Mouse (Mus musculus) bone marrow, adult 2 months (tissue): ENCODE data around the gene Tcte3. TPM values are rescaled to one million over a fixed set of nuclear protein-coding genes. Genes with fewer than 3 reads are reported as not detected.
"Not testable (repeated sequence)": the region's sequence is repeated elsewhere in the genome, so short reads cannot be mapped to it uniquely, and the experiment has no call there.

Experiments used
- H3K27ac ChIP-seq: fragments of 200-500 bp; 2 replicates; pipeline ENCODE4 v1.5.1; 2012; ENCODE audit warnings: low read depth, mild to moderate bottlenecking, control low read depth, inconsistent platforms, low read length; ENCODE audit not compliant: control insufficient read depth, poor library complexity, insufficient read depth
- H3K4me1 ChIP-seq: fragments of 200-500 bp; 2 replicates; pipeline ENCODE4 v1.6.1; 2011; ENCODE audit warnings: low read length; ENCODE audit not compliant: control insufficient read depth, insufficient read depth
- H3K4me3 ChIP-seq: fragments of 200-500 bp; replicated peaks from 2 replicates; pipeline ENCODE3; 2011; ENCODE audit warnings: mild to moderate bottlenecking, low read depth, low read length, control low read depth; ENCODE audit not compliant: control insufficient read depth
- WGBS: fragments of 180-500 bp; shearing (Covaris S2); methylation state at CpG from one replicate; pipeline ENCODE4 v1.1.7; 2018; 5-methylcytosine and 5-hydroxymethylcytosine counted together
- polyA plus RNA-seq: library from polyadenylated mRNA; stranded (reverse); fragments of >200 nt; gene quantifications from 2 replicates; pipeline ENCODE4 v1.2.4, GENCODE M21; 2011; ENCODE audit warnings: low replicate concordance; ENCODE audit not compliant: missing spikeins, insufficient read depth, insufficient read length

Gene Tcte3
- polyA plus RNA-seq, 1 experiment, result not detected

DNA sequence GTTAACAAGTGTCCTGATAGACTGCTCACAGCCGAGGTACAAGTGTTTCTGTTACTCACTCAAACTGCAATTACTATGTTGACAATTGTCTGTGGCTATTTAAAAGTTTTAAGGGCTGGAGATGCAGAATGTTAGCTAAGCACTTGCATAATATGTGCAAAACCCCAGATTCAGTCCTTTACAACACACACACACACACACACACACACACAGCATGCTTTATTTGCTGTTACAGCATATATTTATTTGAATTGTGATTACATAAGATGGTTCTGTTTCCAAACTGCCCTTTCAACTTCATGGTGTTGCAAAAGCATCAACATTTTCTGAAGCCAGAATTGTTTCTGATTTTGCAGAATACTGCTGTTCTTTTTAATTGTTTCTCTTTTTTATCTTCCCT, 9.1 kb upstream of the Tcte3 start:
- not testable (repeated sequence) for H3K27ac ChIP-seq, H3K4me1 ChIP-seq, H3K4me3 ChIP-seq
- WGBS, result no CpG with 5 or more reads among the region's 1 CpGs

DNA sequence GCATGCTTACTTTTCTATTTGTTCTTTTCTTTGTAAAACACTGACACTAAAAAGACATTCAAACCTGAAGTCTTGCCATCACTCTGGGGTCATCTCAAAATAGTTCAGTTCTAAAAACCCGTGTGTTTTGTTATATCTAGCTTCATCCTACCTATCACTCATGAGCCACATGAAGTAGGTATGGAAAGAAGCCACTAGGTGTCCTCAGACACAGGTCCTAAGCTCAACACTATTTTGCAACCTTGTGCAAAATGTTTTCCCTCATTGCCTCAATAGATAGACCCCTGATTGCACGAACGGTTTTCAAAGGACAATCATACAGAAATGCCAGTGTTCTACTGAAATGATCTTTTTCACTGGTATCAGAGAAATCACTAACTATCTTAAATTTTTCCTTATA, 833 bp downstream of the Tcte3 start:
- H3K4me3 ChIP-seq, H3K27ac ChIP-seq, H3K4me1 ChIP-seq: not testable (repeated sequence)
- WGBS, result no CpG with 5 or more reads among the region's 3 CpGs

DNA sequence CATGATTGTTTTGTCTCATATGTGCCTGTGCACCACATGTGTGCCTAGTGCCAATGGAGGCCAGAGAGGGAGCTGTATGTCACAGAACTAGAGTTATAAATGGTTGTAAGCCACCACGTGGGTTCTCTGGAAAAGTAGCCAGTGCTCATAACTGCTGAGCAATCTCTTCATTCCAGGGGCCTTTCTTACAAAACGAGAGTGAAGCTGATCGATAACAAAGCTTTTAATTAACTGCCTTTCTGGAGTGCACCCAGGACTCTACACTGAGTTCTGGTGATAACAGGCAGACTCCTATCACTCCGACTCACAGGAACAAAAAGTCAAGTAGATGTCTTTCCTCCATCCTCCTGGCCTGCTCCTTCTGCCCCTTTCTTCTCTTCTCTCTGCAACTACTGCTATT, 9.9 kb downstream of the Tcte3 start:
- WGBS, result no CpG with 5 or more reads among the region's 4 CpGs

DNA sequence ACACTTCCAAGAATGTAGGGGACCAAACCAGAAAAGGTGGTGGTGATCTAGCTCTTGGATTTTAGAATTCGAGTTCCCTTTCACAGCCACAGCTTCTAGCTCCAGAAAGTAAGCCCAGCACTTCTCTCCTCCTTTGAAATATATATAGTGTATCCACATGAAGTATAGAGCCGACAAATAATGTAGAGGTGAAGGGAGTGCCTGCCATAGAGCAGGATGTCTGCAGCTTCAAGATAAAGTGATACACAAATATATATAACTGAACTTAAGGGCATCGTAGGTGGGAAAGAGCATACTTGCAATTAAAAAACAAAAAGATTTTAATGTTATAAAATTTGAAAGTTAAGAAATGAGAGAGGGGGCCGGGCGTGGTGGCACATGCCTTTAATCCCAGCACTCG, 15.8 kb downstream of the Tcte3 start:
- not testable (repeated sequence) for H3K4me1 ChIP-seq, H3K27ac ChIP-seq, H3K4me3 ChIP-seq
- no CpG with 5 or more reads among the region's 6 CpGs for WGBS

More for the DNA sequence above, 9.9 kb downstream of the Tcte3 start:
- not testable (repeated sequence) for H3K27ac ChIP-seq, H3K4me1 ChIP-seq, H3K4me3 ChIP-seq

DNA sequence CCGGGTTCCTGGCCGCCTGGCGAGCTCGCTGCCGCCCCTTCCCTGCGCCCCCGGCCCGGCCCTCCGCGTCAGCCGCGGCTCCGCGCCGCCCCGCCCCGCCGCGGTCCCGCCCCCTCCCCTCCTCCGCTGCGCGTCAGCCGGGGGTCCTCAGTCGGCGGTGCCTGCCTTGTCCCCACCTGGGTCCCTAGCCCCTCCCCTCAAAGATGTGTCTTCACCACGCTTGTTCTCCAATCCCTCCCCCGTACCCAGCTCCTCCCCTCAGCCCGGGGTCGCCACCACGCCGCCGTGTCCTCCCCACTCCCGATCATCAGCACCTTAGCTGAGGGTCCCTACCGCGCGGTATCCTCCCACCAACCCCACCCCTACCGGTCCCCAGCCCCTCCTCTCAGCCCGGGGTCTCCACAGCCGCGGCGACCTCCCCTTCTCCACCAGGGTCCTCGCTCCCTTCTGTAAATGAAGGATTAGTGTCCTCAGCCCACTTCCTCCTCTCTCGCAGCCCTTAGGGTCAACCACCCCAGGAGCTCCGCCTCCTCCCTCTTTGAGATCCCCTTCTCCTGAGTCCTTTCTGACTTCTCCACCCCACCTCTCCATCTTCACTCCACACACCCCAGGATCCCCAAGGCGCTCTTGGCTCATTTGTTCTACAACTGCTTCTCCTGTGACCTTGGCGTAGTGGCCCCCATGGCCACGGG, 16.6 kb downstream of the Tcte3 start:
- H3K27ac ChIP-seq, H3K4me3 ChIP-seq, H3K4me1 ChIP-seq: not testable (repeated sequence)
- WGBS, result no CpG with 5 or more reads among the region's 48 CpGs

DNA sequence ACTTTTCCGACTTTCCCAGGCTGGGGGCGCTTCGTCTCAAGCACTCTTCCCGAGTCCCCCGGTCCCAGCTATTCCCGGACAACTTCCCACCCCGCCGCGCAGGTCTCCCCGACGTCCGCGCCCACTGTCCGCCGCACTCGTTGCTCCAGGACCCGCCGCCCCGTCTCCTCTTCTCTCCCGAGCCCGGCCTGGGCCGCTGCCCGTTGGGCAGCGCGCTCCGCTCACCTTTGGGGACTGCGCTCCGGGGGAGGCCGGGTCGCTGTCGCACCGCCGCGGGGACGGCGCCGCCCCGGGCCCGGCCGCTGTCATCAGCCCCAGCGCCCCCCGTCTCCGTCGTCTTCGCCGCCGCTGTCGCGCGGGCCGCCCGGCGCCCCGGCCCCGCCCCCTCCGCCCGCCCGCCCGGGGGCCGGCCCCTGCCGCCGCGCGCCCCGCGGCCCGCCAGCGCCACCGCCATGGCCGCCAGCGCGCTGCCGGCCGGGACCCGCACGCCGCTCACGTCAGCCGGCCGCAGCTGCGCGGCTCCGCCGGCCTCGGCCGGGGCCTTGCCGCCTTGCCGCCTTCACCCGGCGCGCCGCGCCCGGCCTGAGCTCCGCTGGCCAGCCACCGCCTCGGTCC, 17.3 kb downstream of the Tcte3 start:
- not testable (repeated sequence) for H3K4me1 ChIP-seq, H3K27ac ChIP-seq, H3K4me3 ChIP-seq
- no CpG with 5 or more reads among the region's 97 CpGs for WGBS

DNA sequence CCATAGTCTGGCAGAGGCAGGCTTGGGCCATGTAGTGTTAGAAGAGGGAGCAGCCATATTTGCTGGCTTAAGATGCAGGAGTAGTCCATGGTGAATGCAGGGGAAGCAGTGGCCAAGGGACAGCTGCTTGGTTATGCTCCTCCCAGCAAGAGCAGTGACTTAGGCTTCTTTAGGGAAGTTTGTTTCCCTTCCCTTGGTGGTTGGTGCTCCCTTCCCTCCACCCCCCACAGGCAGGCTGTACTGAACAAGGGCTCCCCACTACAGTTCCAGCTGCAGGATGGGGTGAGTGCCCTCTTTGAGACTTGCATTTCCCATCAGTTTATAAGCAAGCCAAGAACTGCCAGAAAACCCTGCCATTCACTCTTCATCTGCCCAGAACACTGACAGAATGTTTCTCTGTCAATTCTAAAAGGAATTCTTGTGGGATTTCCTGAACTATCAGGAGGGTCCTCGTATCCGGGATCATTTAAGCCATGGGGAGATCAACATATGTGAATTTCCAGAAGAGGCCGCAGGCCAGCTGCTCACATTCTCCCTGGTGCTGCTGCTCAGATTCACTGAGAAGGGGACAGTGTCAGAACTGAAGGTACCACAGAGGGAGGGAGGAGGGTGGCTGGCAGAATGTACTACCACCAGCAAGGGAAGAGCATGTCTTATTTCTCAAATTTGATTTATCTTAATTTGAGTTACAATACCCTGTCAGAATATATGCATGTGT, 19.6 kb downstream of the Tcte3 start:
- H3K4me3 ChIP-seq, H3K4me1 ChIP-seq: not testable (repeated sequence)
- WGBS, result 82% methylated on average over 3 of the region's 3 CpGs
- H3K27ac ChIP-seq, result peak overlapping the region; percentile 48; the same call in 1 of the 2 replicates

DNA sequence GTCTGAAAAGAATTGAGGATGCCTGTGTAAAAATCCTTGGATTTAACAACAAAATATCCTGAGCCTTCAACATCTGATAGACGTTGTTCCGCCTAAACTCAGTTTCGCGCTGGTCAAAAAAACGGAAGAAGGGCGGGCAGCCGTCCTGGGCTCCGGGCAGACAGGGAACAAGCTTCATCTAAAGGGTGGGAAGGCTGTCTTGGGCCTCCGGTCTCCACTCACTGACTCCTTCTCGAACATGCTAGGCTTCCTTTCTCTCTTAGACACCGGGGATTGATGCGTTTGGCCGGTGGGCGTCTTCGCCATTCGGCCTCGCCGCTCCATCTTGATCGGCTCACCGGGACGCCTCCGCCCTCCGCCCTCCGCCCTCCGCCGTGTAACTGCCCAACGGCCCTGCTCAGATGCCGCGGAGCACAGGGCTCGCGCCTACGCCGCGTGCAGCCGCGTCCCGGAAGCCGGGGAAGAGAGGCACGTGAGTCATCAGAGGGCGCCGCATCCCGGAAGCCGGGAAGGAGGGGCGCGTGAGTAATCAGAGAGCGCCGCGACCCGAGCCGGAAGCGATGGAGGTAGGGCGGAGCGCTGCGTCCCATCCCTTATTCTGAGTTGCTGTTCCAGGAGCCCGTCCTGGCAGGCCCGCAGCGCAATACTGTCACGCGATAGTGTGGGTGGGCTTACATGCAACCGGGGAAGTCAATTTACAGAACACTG, 31.4 kb downstream of the Tcte3 start, which contains the start of gene Gm3435:
Gm3435 (plus strand) TSS at position 471 of the 708 bp plus-strand sequence.
- no CpG with 5 or more reads among the region's 60 CpGs for WGBS
- H3K4me3 ChIP-seq, H3K4me1 ChIP-seq, H3K27ac ChIP-seq: not testable (repeated sequence)

DNA sequence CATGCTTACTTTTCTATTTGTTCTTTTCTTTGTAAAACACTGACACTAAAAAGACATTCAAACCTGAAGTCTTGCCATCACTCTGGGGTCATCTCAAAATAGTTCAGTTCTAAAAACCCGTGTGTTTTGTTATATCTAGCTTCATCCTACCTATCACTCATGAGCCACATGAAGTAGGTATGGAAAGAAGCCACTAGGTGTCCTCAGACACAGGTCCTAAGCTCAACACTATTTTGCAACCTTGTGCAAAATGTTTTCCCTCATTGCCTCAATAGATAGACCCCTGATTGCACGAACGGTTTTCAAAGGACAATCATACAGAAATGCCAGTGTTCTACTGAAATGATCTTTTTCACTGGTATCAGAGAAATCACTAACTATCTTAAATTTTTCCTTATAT, 32.2 kb downstream of the Tcte3 start:
- not testable (repeated sequence) for H3K4me3 ChIP-seq, H3K4me1 ChIP-seq, H3K27ac ChIP-seq
- WGBS, result no CpG with 5 or more reads among the region's 3 CpGs

DNA sequence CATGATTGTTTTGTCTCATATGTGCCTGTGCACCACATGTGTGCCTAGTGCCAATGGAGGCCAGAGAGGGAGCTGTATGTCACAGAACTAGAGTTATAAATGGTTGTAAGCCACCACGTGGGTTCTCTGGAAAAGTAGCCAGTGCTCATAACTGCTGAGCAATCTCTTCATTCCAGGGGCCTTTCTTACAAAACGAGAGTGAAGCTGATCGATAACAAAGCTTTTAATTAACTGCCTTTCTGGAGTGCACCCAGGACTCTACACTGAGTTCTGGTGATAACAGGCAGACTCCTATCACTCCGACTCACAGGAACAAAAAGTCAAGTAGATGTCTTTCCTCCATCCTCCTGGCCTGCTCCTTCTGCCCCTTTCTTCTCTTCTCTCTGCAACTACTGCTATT, 41.2 kb downstream of the Tcte3 start:
- H3K4me1 ChIP-seq, H3K27ac ChIP-seq, H3K4me3 ChIP-seq: not testable (repeated sequence)
- WGBS, result no CpG with 5 or more reads among the region's 4 CpGs

DNA sequence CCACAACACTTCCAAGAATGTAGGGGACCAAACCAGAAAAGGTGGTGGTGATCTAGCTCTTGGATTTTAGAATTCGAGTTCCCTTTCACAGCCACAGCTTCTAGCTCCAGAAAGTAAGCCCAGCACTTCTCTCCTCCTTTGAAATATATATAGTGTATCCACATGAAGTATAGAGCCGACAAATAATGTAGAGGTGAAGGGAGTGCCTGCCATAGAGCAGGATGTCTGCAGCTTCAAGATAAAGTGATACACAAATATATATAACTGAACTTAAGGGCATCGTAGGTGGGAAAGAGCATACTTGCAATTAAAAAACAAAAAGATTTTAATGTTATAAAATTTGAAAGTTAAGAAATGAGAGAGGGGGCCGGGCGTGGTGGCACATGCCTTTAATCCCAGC, 47.1 kb downstream of the Tcte3 start:
- H3K4me1 ChIP-seq, H3K4me3 ChIP-seq, H3K27ac ChIP-seq: not testable (repeated sequence)
- no CpG with 5 or more reads among the region's 5 CpGs for WGBS

DNA sequence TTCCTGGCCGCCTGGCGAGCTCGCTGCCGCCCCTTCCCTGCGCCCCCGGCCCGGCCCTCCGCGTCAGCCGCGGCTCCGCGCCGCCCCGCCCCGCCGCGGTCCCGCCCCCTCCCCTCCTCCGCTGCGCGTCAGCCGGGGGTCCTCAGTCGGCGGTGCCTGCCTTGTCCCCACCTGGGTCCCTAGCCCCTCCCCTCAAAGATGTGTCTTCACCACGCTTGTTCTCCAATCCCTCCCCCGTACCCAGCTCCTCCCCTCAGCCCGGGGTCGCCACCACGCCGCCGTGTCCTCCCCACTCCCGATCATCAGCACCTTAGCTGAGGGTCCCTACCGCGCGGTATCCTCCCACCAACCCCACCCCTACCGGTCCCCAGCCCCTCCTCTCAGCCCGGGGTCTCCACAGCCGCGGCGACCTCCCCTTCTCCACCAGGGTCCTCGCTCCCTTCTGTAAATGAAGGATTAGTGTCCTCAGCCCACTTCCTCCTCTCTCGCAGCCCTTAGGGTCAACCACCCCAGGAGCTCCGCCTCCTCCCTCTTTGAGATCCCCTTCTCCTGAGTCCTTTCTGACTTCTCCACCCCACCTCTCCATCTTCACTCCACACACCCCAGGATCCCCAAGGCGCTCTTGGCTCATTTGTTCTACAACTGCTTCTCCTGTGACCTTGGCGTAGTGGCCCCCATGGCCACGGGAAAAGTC, 48.0 kb downstream of the Tcte3 start:
- WGBS, result no CpG with 5 or more reads among the region's 47 CpGs

More for the DNA sequence above, 48.0 kb downstream of the Tcte3 start:
- H3K27ac ChIP-seq, H3K4me3 ChIP-seq, H3K4me1 ChIP-seq: not testable (repeated sequence)
